Mouse (Mus musculus): Measurements from ENCODE around the gene Fam229b. TPM values are rescaled to one million over a fixed set of nuclear protein-coding genes. Genes with fewer than 3 reads are reported as not detected.
A peak's percentile ranks its signal among the peaks of the same experiment; 100 is the strongest.

Gene Fam229b
- polyA plus RNA-seq, 1 experiment from 2014 or later = 1.3 TPM

DNA sequence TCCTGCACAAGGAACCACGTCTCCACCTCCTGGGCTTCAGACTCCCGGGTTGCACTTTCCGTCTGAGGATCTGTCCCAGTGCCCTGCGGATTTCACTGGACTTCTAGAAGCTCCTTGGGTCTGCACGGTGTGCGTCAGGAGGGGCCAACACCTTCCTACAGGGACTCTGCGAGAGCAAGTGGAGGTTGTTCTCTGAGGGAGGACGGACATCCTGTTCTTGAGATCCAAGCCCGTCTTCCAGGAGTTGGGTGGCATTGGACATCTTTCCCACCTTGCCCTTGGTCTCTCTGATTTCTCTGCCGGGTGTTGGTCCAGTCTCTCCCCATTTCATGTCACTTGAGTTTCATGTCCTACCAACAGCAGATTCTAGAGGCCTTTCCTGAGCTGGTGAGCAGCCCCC, 30.0 kb upstream of the Fam229b start, which contains the start of gene Ccn6:
Gene Ccn6, minus strand, starts transcription at position 101 of the 400 bp plus-strand sequence.
- WGBS (ENCODE audit: insufficient replicate concordance) = 80% methylated on average over 10 of the region's 10 CpGs
- Histone ChIP-seq H3K4me1 (ENCODE audit: insufficient read depth) (peaks cover 7% of the 10 kb centered on the region; the same call in 1 of the 2 replicates), H3K4me2 (ENCODE audit: low read depth, low read length) (peak within 1 kb of the TSS; percentile 55), H3K27ac (ENCODE audit: low read depth) (no peak within 1 kb of the TSS), H3K4me3 (ENCODE audit: low read depth, low read length) (no peak within 1 kb of the TSS), H3K9ac (replicated peaks) (no peak within 1 kb of the TSS), H3K36me3 (replicated peaks; ENCODE audit: insufficient read depth, low read length) (no peaks in the 10 kb centered on the region), H3K27me3 (ENCODE audit: insufficient read depth, low read length) (0 out of 2 replicates have a peak, but pooled peaks cover 3% of the 10 kb centered on the region), H3K9me3 (ENCODE audit: low read length) (no peaks in the 10 kb centered on the region)
- ATAC-seq (no peak), DNase-seq (no peak)
- no peak for TF ChIP-seq EP300 (IDR thresholded peaks at IDR 0.05; ENCODE audit: low read depth)
- TF ChIP-seq CTCF (IDR thresholded peaks at IDR 0.05; ENCODE audit: low read depth) = no peak

DNA sequence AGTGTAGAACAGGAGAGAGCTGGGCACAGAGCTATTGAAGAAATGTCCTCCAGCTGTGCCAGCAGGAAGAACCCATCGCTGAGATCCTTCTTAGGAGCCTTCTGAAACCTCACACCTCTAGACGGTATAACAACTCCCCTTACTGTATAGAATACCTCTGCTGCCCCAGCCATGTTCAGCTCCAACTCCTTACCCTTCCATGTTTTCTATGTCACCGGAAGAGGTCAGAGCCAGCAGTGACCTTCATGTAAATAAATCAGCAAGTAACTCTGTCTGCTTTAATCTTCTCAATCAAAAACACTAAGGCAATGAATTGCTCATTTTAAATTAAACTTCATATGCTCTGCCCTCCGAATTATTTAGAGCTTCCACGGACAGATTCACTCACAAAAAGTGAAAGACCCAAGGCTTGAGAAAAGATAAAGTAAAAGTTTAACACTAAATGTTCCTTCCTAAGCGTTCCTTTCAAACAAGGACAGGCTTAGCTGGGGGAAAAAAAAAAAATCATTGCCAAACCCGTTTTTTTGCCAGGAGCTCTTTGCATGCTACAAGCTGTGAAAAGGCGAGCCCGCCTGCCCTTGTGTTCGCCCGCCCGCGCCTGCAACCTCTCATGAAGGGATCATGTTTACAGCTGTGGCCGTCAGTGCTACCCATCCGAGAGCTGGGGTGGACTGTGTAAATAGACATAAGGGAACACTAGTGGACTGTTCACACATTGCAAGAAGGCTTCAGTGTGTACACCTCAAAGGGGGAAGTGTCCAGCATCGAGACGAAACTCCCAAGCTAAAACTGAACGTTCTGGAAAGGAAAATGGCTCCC, 29.2 kb upstream of the Fam229b start:
- DNase-seq = no peak
- no peak overlapping the region for H3K4me3 ChIP-seq (ENCODE audit: low read depth, low read length)
- 0 out of 2 replicates have a peak, but pooled peaks cover 3% of the 10 kb centered on the region for H3K27me3 ChIP-seq (ENCODE audit: insufficient read depth, low read length)
- H3K4me1 ChIP-seq (ENCODE audit: insufficient read depth) = peaks cover 7% of the 10 kb centered on the region; the same call in 1 of the 2 replicates
- TF ChIP-seq CTCF (IDR thresholded peaks at IDR 0.05; ENCODE audit: low read depth) (no peak), EP300 (IDR thresholded peaks at IDR 0.05; ENCODE audit: low read depth) (no peak)
- peak overlapping the region; percentile 55 for H3K4me2 ChIP-seq (ENCODE audit: low read depth, low read length)
- no peak overlapping the region for H3K27ac ChIP-seq (ENCODE audit: low read depth)
- H3K36me3 ChIP-seq (replicated peaks; ENCODE audit: insufficient read depth, low read length) = no peaks in the 10 kb centered on the region
- no peaks in the 10 kb centered on the region for H3K9me3 ChIP-seq (ENCODE audit: low read length)
- peak; percentile 53; the same call in 1 of the 2 replicates for ATAC-seq
- WGBS (ENCODE audit: insufficient replicate concordance) = 47% methylated on average over 18 of the region's 18 CpGs
- no peak overlapping the region for H3K9ac ChIP-seq (replicated peaks)

DNA sequence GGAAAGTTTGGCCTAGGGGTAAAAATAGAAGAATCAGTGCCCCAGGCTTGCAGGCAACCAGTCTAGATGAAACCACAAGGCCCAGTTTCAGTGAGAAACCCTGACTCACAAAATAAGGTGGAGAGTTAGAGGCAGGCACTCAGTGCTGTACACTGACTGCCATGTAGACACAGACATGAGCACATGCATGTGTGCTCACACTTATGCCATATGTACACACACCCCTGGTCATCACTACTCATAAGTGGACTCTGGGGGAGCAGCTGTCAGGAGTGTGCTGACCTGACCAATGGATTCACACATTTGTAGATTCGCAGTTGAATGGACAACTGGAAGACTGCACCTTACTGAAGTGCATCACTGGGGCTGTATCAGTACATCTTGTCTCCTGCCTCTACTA, 27.7 kb upstream of the Fam229b start:
- TF ChIP-seq CTCF (IDR thresholded peaks at IDR 0.05; ENCODE audit: low read depth) = no peak
- no peak for TF ChIP-seq EP300 (IDR thresholded peaks at IDR 0.05; ENCODE audit: low read depth)
- H3K27ac ChIP-seq (ENCODE audit: low read depth) = no peak overlapping the region
- no peaks in the 10 kb centered on the region for H3K9me3 ChIP-seq (ENCODE audit: low read length)
- ATAC-seq (0 out of 2 replicates have a peak, but pooled peaks have one; percentile 23), DNase-seq (no peak)
- no peaks in the 10 kb centered on the region for H3K27me3 ChIP-seq (ENCODE audit: insufficient read depth, low read length)
- H3K4me3 ChIP-seq (ENCODE audit: low read depth, low read length) = no peak overlapping the region
- no peak overlapping the region for H3K9ac ChIP-seq (replicated peaks)
- peaks cover 7% of the 10 kb centered on the region; the same call in 1 of the 2 replicates for H3K4me1 ChIP-seq (ENCODE audit: insufficient read depth)
- WGBS (ENCODE audit: insufficient replicate concordance) = 83% methylated on average over 1 of the region's 1 CpGs
- H3K36me3 ChIP-seq (replicated peaks; ENCODE audit: insufficient read depth, low read length) = no peaks in the 10 kb centered on the region
- H3K4me2 ChIP-seq (ENCODE audit: low read depth, low read length) = no peak overlapping the region

- TF ChIP-seq EP300 (IDR thresholded peaks at IDR 0.05; ENCODE audit: low read depth) = no peak
- TF ChIP-seq CTCF (IDR thresholded peaks at IDR 0.05; ENCODE audit: low read depth) = 0 out of 2 replicates have a peak, but pooled peaks have one; percentile 9
Observed at GRCm38 (mm10) chr10:39158306-39158705, 24.6 kb upstream of the Fam229b start.

GRCm38 (mm10) chr10:39157321-39157720, 23.6 kb upstream of the Fam229b start:
- DNase-seq (no peak), ATAC-seq (no peak)
- Histone ChIP-seq H3K27me3 (ENCODE audit: insufficient read depth, low read length) (no peaks in the 10 kb centered on the region), H3K4me1 (ENCODE audit: insufficient read depth) (no peaks in the 10 kb centered on the region), H3K9ac (replicated peaks) (no peak overlapping the region), H3K4me3 (ENCODE audit: low read depth, low read length) (no peak overlapping the region), H3K4me2 (ENCODE audit: low read depth, low read length) (no peak overlapping the region), H3K9me3 (ENCODE audit: low read length) (no peaks in the 10 kb centered on the region), H3K36me3 (replicated peaks; ENCODE audit: insufficient read depth, low read length) (no peaks in the 10 kb centered on the region), H3K27ac (ENCODE audit: low read depth) (no peak overlapping the region)
- TF ChIP-seq CTCF (IDR thresholded peaks at IDR 0.05; ENCODE audit: low read depth) (no peak), EP300 (IDR thresholded peaks at IDR 0.05; ENCODE audit: low read depth) (no peak)
- 83% methylated on average over 1 of the region's 1 CpGs for WGBS (ENCODE audit: insufficient replicate concordance)

More at GRCm38 (mm10) chr10:39158306-39158705, 24.6 kb upstream of the Fam229b start:
- peaks cover 3% of the 10 kb centered on the region; the same call in 1 of the 2 replicates for H3K4me1 ChIP-seq (ENCODE audit: insufficient read depth)
- 70% methylated on average over 12 of the region's 12 CpGs for WGBS (ENCODE audit: insufficient replicate concordance)
- no peak overlapping the region for H3K4me3 ChIP-seq (ENCODE audit: low read depth, low read length)
- no peak overlapping the region for H3K9ac ChIP-seq (replicated peaks)
- H3K27me3 ChIP-seq (ENCODE audit: insufficient read depth, low read length) = no peaks in the 10 kb centered on the region
- no peaks in the 10 kb centered on the region for H3K36me3 ChIP-seq (replicated peaks; ENCODE audit: insufficient read depth, low read length)
- H3K4me2 ChIP-seq (ENCODE audit: low read depth, low read length) = no peak overlapping the region
- H3K9me3 ChIP-seq (ENCODE audit: low read length) = no peaks in the 10 kb centered on the region
- no peak for ATAC-seq
- no peak overlapping the region for H3K27ac ChIP-seq (ENCODE audit: low read depth)
- DNase-seq = no peak

DNA sequence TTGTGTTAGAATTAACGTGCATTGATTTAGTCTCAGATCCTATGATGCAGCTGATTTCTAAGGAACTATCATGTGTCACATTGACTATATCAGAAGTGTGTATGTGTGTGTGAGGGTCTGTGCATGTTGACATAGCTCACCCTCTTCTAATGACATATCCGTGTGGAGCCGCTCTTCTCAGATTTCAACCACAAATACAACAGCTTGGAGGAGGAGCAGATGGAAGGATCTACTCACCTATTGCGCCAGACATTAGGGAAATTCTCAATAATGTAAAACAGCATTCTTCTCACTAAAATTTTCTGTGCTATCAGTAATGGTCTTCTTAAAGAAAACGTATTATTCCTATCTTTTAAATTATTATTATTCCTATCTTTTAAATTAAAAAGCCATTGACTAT, 23.0 kb upstream of the Fam229b start:
- Histone ChIP-seq H3K4me1 (ENCODE audit: insufficient read depth) (no peaks in the 10 kb centered on the region), H3K9me3 (ENCODE audit: low read length) (no peaks in the 10 kb centered on the region), H3K36me3 (replicated peaks; ENCODE audit: insufficient read depth, low read length) (no peaks in the 10 kb centered on the region), H3K9ac (replicated peaks) (no peak overlapping the region), H3K4me2 (ENCODE audit: low read depth, low read length) (no peak overlapping the region), H3K27ac (ENCODE audit: low read depth) (no peak overlapping the region), H3K27me3 (ENCODE audit: insufficient read depth, low read length) (no peaks in the 10 kb centered on the region), H3K4me3 (ENCODE audit: low read depth, low read length) (no peak overlapping the region)
- WGBS (ENCODE audit: insufficient replicate concordance) = 78% methylated on average over 5 of the region's 5 CpGs
- TF ChIP-seq CTCF (IDR thresholded peaks at IDR 0.05; ENCODE audit: low read depth) = no peak
- TF ChIP-seq EP300 (IDR thresholded peaks at IDR 0.05; ENCODE audit: low read depth) = no peak
- ATAC-seq (no peak), DNase-seq (no peak)

All from liver, postnatal 0 days (tissue).